Mouse (Mus musculus): ENCODE data around the gene Prdx5.

DNA sequence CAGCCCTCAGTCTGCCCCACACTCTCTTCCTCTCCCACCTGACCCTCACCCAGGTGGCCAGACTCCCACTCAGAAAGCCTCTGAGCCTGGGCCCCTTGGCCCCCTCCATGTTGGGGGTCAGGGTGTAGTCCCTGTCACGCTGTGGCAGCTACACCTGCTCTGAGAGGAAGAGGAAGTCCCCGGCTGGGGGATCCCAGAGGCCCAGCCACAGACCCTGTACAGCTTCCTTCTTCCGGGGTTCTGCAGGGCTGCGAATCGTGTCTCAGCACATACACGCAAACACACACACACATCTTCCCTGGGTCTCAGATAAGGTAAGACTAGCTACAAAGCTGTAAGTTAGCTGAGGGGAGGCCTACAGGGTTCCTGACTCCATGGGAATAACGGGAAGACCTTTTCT lies 51.9 kb downstream of the Prdx5 start, which contains the start of gene Ccdc88b:
- TF ChIP-seq MAX (IDR thresholded peaks at IDR 0.05; ENCODE audit: low read length) (peak; percentile 76; the same call in 1 of the 2 replicates), ZC3H11A (IDR thresholded peaks at IDR 0.05; ENCODE audit: low read depth, low read length) (no peak), BHLHE40 (IDR thresholded peaks at IDR 0.05; ENCODE audit: low read depth, low read length) (peak; percentile 82), ETS1 (conservative IDR thresholded peaks at IDR 0.05; ENCODE audit: low read depth, low read length) (peak; percentile 96)
